In genomic region chr19:40269526-40269925, GRCm38 (mm10) we compare ENCODE assay signal across 10 mouse cellular contexts. TPM values are rescaled to one million over a fixed set of nuclear protein-coding genes. Genes with fewer than 3 reads are reported as not detected.
DNase-seq lines count a peak whose midpoint lies in the region; ATAC-seq and TF ChIP-seq lines count a peak whose summit lies in the region.
"Had no signal": no experiment of that assay in that cellular context is flagged by ENCODE, and none has a peak within 500 bp of the region (broad histone marks: within the 10 kb centered on the region; RNA-seq: fewer than 3 reads in every experiment).

No protein-coding gene starts in this region.

- ATAC-seq in heart, embryonic 12.5 days (ENCODE audit: insufficient number of reproducible peaks, low FRiP score): no peak
- no peak for ATAC-seq in heart, embryonic 13.5 days (ENCODE audit: extremely low read depth, insufficient number of reproducible peaks, low FRiP score, low TSS enrichment)
- no peak for ATAC-seq in liver, embryonic 13.5 days (ENCODE audit: low read depth)
- ATAC-seq: hindbrain, embryonic 16.5 days had no signal

- peak overlapping the region; percentile 7; the same call in 1 of the 2 replicates for H3K27ac ChIP-seq in heart, embryonic 12.5 days (ENCODE audit: poor library complexity, severe bottlenecking)
- H3K27ac ChIP-seq in heart, embryonic 13.5 days (replicated peaks): peak overlapping the region; percentile 58
- H3K27ac ChIP-seq in liver, embryonic 13.5 days: no peak overlapping the region
- H3K27ac ChIP-seq in left cerebral cortex, adult 2 months: no peak overlapping the region

- TF ChIP-seq CTCF in brain, embryonic 14.5 days (IDR thresholded peaks at IDR 0.05; ENCODE audit: borderline replicate concordance, extremely low read depth, insufficient read depth, insufficient read length): no peak
- no peak for TF ChIP-seq CTCF in left cerebral cortex, adult 2 months (IDR thresholded peaks at IDR 0.05)

- peaks cover 6% of the 10 kb centered on the region; the same call in 1 of the 2 replicates for H3K36me3 ChIP-seq in heart, embryonic 12.5 days
- H3K36me3 ChIP-seq in heart, embryonic 13.5 days: peaks cover 25% of the 10 kb centered on the region
- H3K36me3 ChIP-seq in liver, embryonic 13.5 days: no peaks in the 10 kb centered on the region

- no peak for TF ChIP-seq POLR2A in brain, embryonic 14.5 days (IDR thresholded peaks at IDR 0.05; ENCODE audit: borderline replicate concordance, extremely low read depth, insufficient read depth, insufficient read length, poor library complexity, severe bottlenecking)

- peak overlapping the region; percentile 81 for H3K4me3 ChIP-seq in heart, embryonic 12.5 days
- H3K4me3 ChIP-seq in heart, embryonic 13.5 days: peak overlapping the region; percentile 87
- peak overlapping the region; percentile 74; the same call in 1 of the 2 replicates for H3K4me3 ChIP-seq in liver, embryonic 13.5 days (replicated peaks)
- H3K4me3 ChIP-seq in left cerebral cortex, adult 2 months: no peak overlapping the region

- H3K4me2 ChIP-seq in heart, embryonic 12.5 days: peak overlapping the region; percentile 75
- H3K4me2 ChIP-seq in heart, embryonic 13.5 days: peak overlapping the region; percentile 80
- H3K4me2 ChIP-seq in liver, embryonic 13.5 days: peak overlapping the region; percentile 97

- WGBS in heart, embryonic 12.5 days: 43% methylated on average over 5 of the region's 5 CpGs
- 48% methylated on average over 5 of the region's 5 CpGs for WGBS in heart, embryonic 13.5 days
- 77% methylated on average over 5 of the region's 5 CpGs for WGBS in liver, embryonic 13.5 days (ENCODE audit: insufficient replicate concordance)

- intact Hi-C loops in heart, postnatal 36 days (cut with DNase I): no loop called here
- intact Hi-C loops in left cerebral cortex, adult 2 months (cut with DNase I): no loop called here

- H3K27me3 ChIP-seq in heart, embryonic 12.5 days (replicated peaks): no peaks in the 10 kb centered on the region
- H3K27me3 ChIP-seq in heart, embryonic 13.5 days (replicated peaks): no peaks in the 10 kb centered on the region; the same call in 1 of the 2 replicates
- H3K27me3 ChIP-seq in liver, embryonic 13.5 days: peaks cover 27% of the 10 kb centered on the region

- H3K9me3 ChIP-seq in heart, embryonic 12.5 days (replicated peaks): no peaks in the 10 kb centered on the region
- H3K9me3 ChIP-seq in heart, embryonic 13.5 days: no peaks in the 10 kb centered on the region
- H3K9me3 ChIP-seq in liver, embryonic 13.5 days (replicated peaks): no peaks in the 10 kb centered on the region

- H3K9ac ChIP-seq in heart, embryonic 12.5 days: peak overlapping the region; percentile 90
- H3K9ac ChIP-seq in heart, embryonic 13.5 days: peak overlapping the region; percentile 95
- H3K9ac ChIP-seq in liver, embryonic 13.5 days: no peak overlapping the region

- DNase-seq in heart, postnatal 36 days: no peak
- DNase-seq in brain, embryonic 14.5 days (ENCODE audit: low read depth): peak; percentile 47
- no peak for DNase-seq in liver, embryonic 13.5 days
- DNase-seq in urinary bladder, postnatal 4 days (ENCODE audit: low spot score in 2 of 2): no peak
- no peak for DNase-seq in left cerebral cortex, adult 2 months (ENCODE audit: extremely low spot score in 1 of 2, low spot score in 2 of 2)
- no peak for DNase-seq in cerebellum, adult 8-10 months
- DNase-seq: right cerebral cortex, postnatal 25 days had no signal

- H3K4me1 ChIP-seq in heart, embryonic 12.5 days (replicated peaks): peaks cover 30% of the 10 kb centered on the region
- peaks cover 40% of the 10 kb centered on the region for H3K4me1 ChIP-seq in heart, embryonic 13.5 days
- peaks cover 60% of the 10 kb centered on the region for H3K4me1 ChIP-seq in liver, embryonic 13.5 days (replicated peaks)

RNA-seq across cellular contexts. Expression of gene Pdlim1, which starts 2.1 kb away (rescaled TPM):
- polyA plus RNA-seq in heart, embryonic 12.5 days (2016; fragmentation: Nextera tagmentation; extraction: Ambion mirVana): 311 and 316 TPM in 2 replicates
- total RNA-seq in heart, postnatal 36 days (2021): 100 to 1,000 TPM; 148 to 150 TPM
- 14.9 and 15.1 TPM in 2 replicates for polyA plus RNA-seq in brain, embryonic 14.5 days (2012; rRNA removed)
- polyA plus RNA-seq in heart, embryonic 13.5 days (2015; fragmentation: Nextera tagmentation; extraction: Ambion mirVana): 247 and 281 TPM in 2 replicates
- polyA plus RNA-seq in liver, embryonic 13.5 days (2015; fragmentation: Nextera tagmentation; extraction: Ambion mirVana): 75.4 and 89.0 TPM in 2 replicates
- total RNA-seq in left cerebral cortex, adult 2 months (2021): 10 to 100 TPM; 16.7 to 20.1 TPM

Comparison
In these comparisons a context has a peak if more than half of its experiments do, and no peak if none do; other contexts are left out.
1. H3K27ac ChIP-seq: peak in heart, embryonic 12.5 days (single experiment) and heart, embryonic 13.5 days (single experiment); none in liver, embryonic 13.5 days (single experiment) and left cerebral cortex, adult 2 months (single experiment).
2. Peak in every context shown above with its lines, with median percentiles within 50 percentile points of each other: H3K4me2 ChIP-seq.